Mouse (Mus musculus): ENCODE results near the gene Atp6v1g3.

DNA sequence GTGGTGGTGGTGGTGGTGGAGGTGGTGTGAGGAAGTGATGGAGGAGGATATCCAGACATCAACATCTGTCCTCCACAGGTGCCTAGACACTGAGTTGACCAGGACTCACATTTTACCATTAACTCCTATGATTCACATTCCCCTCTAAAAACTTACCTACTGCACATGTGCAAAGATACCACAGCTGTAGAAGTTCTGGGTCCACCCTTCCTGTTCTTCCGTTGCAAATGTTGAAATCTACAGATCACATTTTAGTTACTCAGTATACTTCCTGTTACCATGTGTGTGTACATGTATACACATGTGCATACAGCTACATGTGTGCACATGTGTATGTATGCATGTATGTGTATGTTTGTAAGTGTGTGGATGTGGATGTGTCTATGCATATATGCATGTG lies 29.8 kb downstream of the Atp6v1g3 start:
- no peak for TF ChIP-seq TAL1 (IDR thresholded peaks at IDR 0.05; ENCODE audit: low read length)
- TF ChIP-seq GATA1 (IDR thresholded peaks at IDR 0.05; ENCODE audit: low read length), result no peak
